Mouse (Mus musculus) embryonic fibroblast, embryonic 13.5 days (primary cell): Measurements from ENCODE around the gene Tarm1. TPM values are rescaled to one million over a fixed set of nuclear protein-coding genes. Genes with fewer than 3 reads are reported as not detected.

Experiments
- H3K27ac ChIP-seq: 2 replicates; pipeline ENCODE4 v1.5.1; 2012; ENCODE audit warnings: low read length, control low read depth, inconsistent platforms; ENCODE audit not compliant: insufficient read depth
- H3K4me1 ChIP-seq: 2 replicates; pipeline ENCODE4 v1.6.1; 2011; ENCODE audit warnings: low read length; ENCODE audit not compliant: control insufficient read depth, insufficient read depth
- H3K4me3 ChIP-seq: 2 replicates; pipeline ENCODE4 v1.5.1; 2011; ENCODE audit warnings: mild to moderate bottlenecking, control low read depth, low read length; ENCODE audit not compliant: insufficient read depth
- CTCF ChIP-seq: IDR thresholded peaks from 2 replicates; pipeline ENCODE4 v1.5.1; 2011; ENCODE audit warnings: mild to moderate bottlenecking, control low read depth, low read length, moderate library complexity, borderline replicate concordance; ENCODE audit not compliant: insufficient read depth
- POLR2A ChIP-seq: IDR thresholded peaks from 2 replicates; pipeline ENCODE4 v1.6.1; 2011; ENCODE audit warnings: low read depth, mild to moderate bottlenecking, control low read depth, low read length, moderate library complexity
- polyA plus RNA-seq: library from polyadenylated mRNA; stranded (reverse); fragments of >200 nt; gene quantifications from 2 replicates; pipeline ENCODE4 v1.2.4, GENCODE M21; 2011; ENCODE audit warnings: low read depth; ENCODE audit not compliant: missing spikeins, insufficient read length

The Tarm1 gene
- polyA plus RNA-seq, 1 experiment, result not detected

DNA sequence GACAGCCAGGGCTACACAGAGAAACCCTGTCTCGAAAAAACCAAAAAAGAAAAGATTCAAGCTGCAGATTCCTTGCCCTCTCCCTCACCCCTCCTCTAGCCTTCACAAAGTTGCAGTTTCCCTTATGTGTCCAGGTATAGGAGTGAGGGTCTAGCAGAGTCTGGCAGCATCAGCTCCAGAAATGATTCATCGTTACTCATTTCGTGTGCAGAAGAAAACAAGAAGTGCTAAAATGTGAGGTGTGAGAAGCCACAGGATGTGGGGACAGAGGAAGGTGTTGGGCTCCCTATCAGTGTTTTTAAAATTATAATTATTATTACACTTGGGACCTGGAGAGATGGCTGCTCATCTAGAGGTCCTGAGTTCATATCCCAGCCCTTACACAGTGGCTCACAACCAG, 57.7 kb downstream of the Tarm1 start:
- TF ChIP-seq CTCF (no peak), POLR2A (no peak)
- H3K27ac ChIP-seq, result no peak overlapping the region
- H3K4me1 ChIP-seq, result peaks cover 10% of the 10 kb centered on the region
- H3K4me3 ChIP-seq, result no peak overlapping the region

DNA sequence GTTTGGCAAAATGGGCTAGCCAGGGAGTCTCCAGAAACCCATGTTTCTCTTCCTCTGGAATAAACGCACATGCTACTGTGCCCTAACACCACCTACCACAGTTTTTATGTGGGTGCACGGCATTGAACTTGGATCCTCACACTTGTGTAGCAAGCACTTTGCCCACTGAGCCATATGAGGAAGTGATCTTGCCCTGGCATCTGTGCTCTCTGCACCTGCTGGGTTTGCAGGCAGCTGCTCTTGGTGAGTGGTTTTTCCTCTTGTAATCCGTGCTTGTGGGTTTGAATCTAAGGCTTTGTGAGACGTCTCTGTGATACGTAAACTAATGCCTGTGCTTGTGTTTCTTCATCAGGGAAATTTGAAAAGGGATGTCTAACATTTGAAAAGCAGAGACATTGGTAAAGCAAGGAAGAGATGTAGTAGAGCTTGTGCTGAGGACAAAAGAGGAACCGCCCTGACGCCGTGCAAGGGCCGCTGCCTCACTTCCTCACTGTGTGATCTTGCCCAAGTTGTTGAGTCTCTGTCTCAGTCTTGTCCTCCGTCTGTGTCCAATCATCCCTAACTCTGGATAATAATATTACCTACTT, 59.9 kb downstream of the Tarm1 start:
- Histone ChIP-seq H3K4me1 (peaks cover 14% of the 10 kb centered on the region), H3K27ac (no peak overlapping the region), H3K4me3 (no peak overlapping the region)
- TF ChIP-seq POLR2A (no peak), CTCF (no peak)

DNA sequence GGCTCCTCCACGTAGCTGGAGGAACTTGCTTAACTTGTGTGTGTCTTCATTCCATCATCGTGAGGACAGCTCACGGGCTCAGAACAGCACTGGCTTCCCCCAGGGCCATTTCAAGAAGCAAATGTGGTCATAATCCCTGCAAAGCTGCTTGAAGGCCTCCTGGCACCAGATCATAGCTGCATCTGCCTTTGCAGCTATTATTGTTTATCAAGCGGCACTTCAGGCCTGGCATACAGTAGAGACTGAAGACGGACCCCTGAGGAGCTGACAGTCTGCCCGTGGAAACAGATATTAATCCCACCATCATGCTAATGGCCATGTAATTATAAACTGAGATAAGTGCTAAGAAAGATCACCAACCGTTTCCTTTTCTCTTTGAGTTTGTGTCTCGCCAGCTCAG, 61.9 kb downstream of the Tarm1 start:
- H3K4me1 ChIP-seq, result peaks cover 6% of the 10 kb centered on the region
- H3K4me3 ChIP-seq, result no peak overlapping the region
- no peak for TF ChIP-seq CTCF
- TF ChIP-seq POLR2A, result no peak
- H3K27ac ChIP-seq, result no peak overlapping the region

DNA sequence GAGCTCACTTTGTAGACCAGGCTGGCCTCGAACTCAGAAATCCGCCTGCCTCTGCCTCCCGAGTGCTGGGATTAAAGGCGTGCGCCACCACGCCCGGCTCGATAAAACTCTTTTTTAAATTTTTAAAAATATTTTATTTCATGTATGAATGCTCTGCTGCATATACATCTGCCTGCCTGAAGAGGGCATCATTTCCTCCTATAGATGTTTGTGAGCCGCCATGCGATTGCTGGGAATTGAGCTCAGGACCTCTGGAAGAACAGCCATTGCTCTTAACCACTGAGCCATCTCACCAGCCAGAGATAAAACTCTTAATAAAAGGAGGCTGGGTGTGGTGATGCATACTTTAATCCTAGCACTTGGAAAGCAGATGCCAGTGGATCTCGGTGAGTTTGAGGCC, 62.4 kb downstream of the Tarm1 start:
- Histone ChIP-seq H3K4me1 (peaks cover 6% of the 10 kb centered on the region), H3K4me3 (no peak overlapping the region), H3K27ac (no peak overlapping the region)
- no peak for TF ChIP-seq CTCF
- no peak for TF ChIP-seq POLR2A

DNA sequence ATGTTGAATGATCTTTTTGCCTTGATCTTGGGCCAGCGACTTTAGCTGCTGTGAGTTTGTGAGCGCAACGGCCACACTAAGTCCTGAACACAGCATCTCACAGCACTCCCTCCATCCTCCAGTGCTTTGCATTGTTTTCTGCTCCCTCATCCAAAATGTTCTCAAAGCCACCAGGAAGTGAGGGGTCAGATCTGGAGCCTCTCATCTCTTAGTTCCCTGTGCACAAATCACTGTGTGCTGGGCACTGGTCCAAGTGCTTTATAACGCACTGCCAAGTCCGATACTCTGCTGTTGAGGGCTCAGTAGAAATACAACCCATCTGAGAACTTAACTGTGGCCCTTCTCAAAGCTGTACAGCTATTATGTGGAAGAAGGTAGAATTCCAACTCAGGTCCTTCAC, 64.5 kb downstream of the Tarm1 start:
- Histone ChIP-seq H3K27ac (no peak overlapping the region; the same call in 1 of the 2 replicates), H3K4me1 (peaks cover 6% of the 10 kb centered on the region), H3K4me3 (no peak overlapping the region)
- no peak for TF ChIP-seq POLR2A
- TF ChIP-seq CTCF, result no peak

Other genes with a start within 250 kb of the Tarm1 start
- gene Myadm, start 213.5 kb downstream of the Tarm1 start, polyA plus RNA-seq, result 469 and 684 TPM in 2 replicates
- gene Prkcg, start 213.4 kb downstream of the Tarm1 start, polyA plus RNA-seq, result 0.60 and 0.89 TPM in 2 replicates
- 62.4 and 63.7 TPM in 2 replicates for gene Cacng7, start 169.7 kb downstream of the Tarm1 start, polyA plus RNA-seq
- gene Cacng8, start 111.9 kb downstream of the Tarm1 start, polyA plus RNA-seq, result 3.7 and 4.1 TPM in 2 replicates
- not detected in 2 replicates for gene Cacng6, start 78.4 kb downstream of the Tarm1 start, polyA plus RNA-seq
- gene Oscar, start 113.5 kb upstream of the Tarm1 start, polyA plus RNA-seq, result 0.37 TPM in 1 of 2 replicates, not detected in the other
- 386 and 396 TPM in 2 replicates for gene Ndufa3, start 114.7 kb upstream of the Tarm1 start, polyA plus RNA-seq
- gene Tfpt, start 127.3 kb upstream of the Tarm1 start, polyA plus RNA-seq, result 13.7 and 17.3 TPM in 2 replicates
- 42.2 and 51.8 TPM in 2 replicates for gene Prpf31, start 127.4 kb upstream of the Tarm1 start, polyA plus RNA-seq
- gene Cnot3, start 142.6 kb upstream of the Tarm1 start, polyA plus RNA-seq, result 68.8 and 82.0 TPM in 2 replicates
- 8.0 and 9.8 TPM in 2 replicates for gene Leng1, start 163.2 kb upstream of the Tarm1 start, polyA plus RNA-seq
- gene Tmc4, start 174.9 kb upstream of the Tarm1 start, polyA plus RNA-seq, result 10.5 and 10.7 TPM in 2 replicates
- 81.5 and 85.6 TPM in 2 replicates for gene Tsen34, start 190.2 kb upstream of the Tarm1 start, polyA plus RNA-seq
- 82.2 and 94.6 TPM in 2 replicates for gene Mboat7, start 190.9 kb upstream of the Tarm1 start, polyA plus RNA-seq
- 1,255 and 1,395 TPM in 2 replicates for gene Rps9, start 201.4 kb upstream of the Tarm1 start, polyA plus RNA-seq
- 0.79 TPM in 1 of 2 replicates, not detected in the other for gene Pirb, start 217.8 kb upstream of the Tarm1 start, polyA plus RNA-seq